ENCODE assay signal across 23 mouse cellular contexts in genomic region chr6:145272142-145272937, GRCm38 (mm10). TPM values are rescaled to one million over a fixed set of nuclear protein-coding genes. Genes with fewer than 3 reads are reported as not detected.
DNase-seq lines count a peak whose midpoint lies in the region; ATAC-seq and TF ChIP-seq lines count a peak whose summit lies in the region.
"Had no signal": no experiment of that assay in that cellular context is flagged by ENCODE, and none has a peak within 500 bp of the region (broad histone marks: within the 10 kb centered on the region; RNA-seq: fewer than 3 reads in every experiment).

No protein-coding gene starts in this region.

- H3K27ac ChIP-seq in liver, embryonic 14.5 days, result no peak overlapping the region
- no peak overlapping the region for H3K27ac ChIP-seq in lung, postnatal 0 days (ENCODE audit: low read length)
- peak overlapping the region; percentile 53 for H3K27ac ChIP-seq in MEL (ENCODE audit: control insufficient read depth, low read depth, low read length)
- H3K27ac ChIP-seq: embryonic facial prominence, embryonic 13.5 days; forebrain, embryonic 12.5 days; gastrocnemius, adult 2 months; heart, embryonic 10.5 days; hindbrain, embryonic 12.5 days had no signal

- TF ChIP-seq EP300 in liver, embryonic 14.5 days (IDR thresholded peaks at IDR 0.05; ENCODE audit: low read depth), result no peak
- no peak for TF ChIP-seq EP300 in lung, postnatal 0 days (IDR thresholded peaks at IDR 0.05)
- peak in 1 of 2 experiments; percentile 71 for TF ChIP-seq EP300 in MEL (IDR thresholded peaks at IDR 0.05; ENCODE audit: low read depth in 1 of 2, low read length in 2 of 2)

- no peak overlapping the region for H3K4me2 ChIP-seq in liver, embryonic 14.5 days (ENCODE audit: low read depth)
- no peak overlapping the region for H3K4me2 ChIP-seq in lung, postnatal 0 days (replicated peaks; ENCODE audit: low read depth, low read length)
- H3K4me2 ChIP-seq: embryonic facial prominence, embryonic 13.5 days; forebrain, embryonic 12.5 days; hindbrain, embryonic 12.5 days had no signal

- 40% methylated on average over 10 of the region's 10 CpGs for WGBS in liver, embryonic 14.5 days (ENCODE audit: insufficient replicate concordance)
- 50% methylated on average over 10 of the region's 10 CpGs for WGBS in lung, postnatal 0 days

- no peaks in the 10 kb centered on the region for H3K9me3 ChIP-seq in liver, embryonic 14.5 days (ENCODE audit: control insufficient read depth, low read length)
- no peaks in the 10 kb centered on the region for H3K9me3 ChIP-seq in lung, postnatal 0 days (ENCODE audit: low read length)
- H3K9me3 ChIP-seq in G1E (replicated peaks), result no peaks in the 10 kb centered on the region
- H3K9me3 ChIP-seq in MEL (replicated peaks; ENCODE audit: insufficient read depth, low read length), result no peaks in the 10 kb centered on the region
- H3K9me3 ChIP-seq: embryonic facial prominence, embryonic 13.5 days; forebrain, embryonic 12.5 days; heart, embryonic 10.5 days; hindbrain, embryonic 12.5 days had no signal

- DNase-seq in liver, embryonic 14.5 days (ENCODE audit: low read depth in 3 of 3, low spot score in 3 of 3), result peak in 2 of 3 experiments; percentile 13 to 24
- DNase-seq in liver (no peak), G1E (ENCODE audit: low spot score) (no peak), MEL (ENCODE audit: low read depth, low spot score) (peak; percentile 51)
- peak; percentile 52 for DNase-seq in lung, postnatal 0 days (ENCODE audit: low spot score)
- no peak for DNase-seq in lung, postnatal 14 days
- no peak for DNase-seq in kidney, adult 11 months
- no peak for DNase-seq in cerebellum, adult 8-10 months
- DNase-seq: adrenal gland, adult 8-10 months; adrenal gland, postnatal 36 days; cerebellum, adult 11-12 months; cerebellum, adult 9-11 months; cerebellum, postnatal 36 days; gastrocnemius, adult 2 months; gastrocnemius, postnatal 25 days; heart, postnatal 10 days; heart, postnatal 4 days had no signal

- no peak overlapping the region for H3K9ac ChIP-seq in liver, embryonic 14.5 days (replicated peaks)
- no peak overlapping the region for H3K9ac ChIP-seq in lung, postnatal 0 days (replicated peaks; ENCODE audit: low read depth)
- H3K9ac ChIP-seq in MEL (ENCODE audit: control insufficient read depth, low read depth, low read length, poor library complexity, severe bottlenecking), result no peak overlapping the region
- H3K9ac ChIP-seq: embryonic facial prominence, embryonic 13.5 days; forebrain, embryonic 12.5 days; hindbrain, embryonic 12.5 days had no signal

- TF ChIP-seq POLR2A in MEL (IDR thresholded peaks at IDR 0.05; ENCODE audit: control insufficient read depth in 1 of 2, insufficient read depth in 1 of 2, low read depth in 1 of 2, low read length in 2 of 2, poor library complexity in 1 of 2), result no peak

- no peaks in the 10 kb centered on the region for H3K27me3 ChIP-seq in liver, embryonic 14.5 days (ENCODE audit: control insufficient read depth, insufficient read depth, low read length)
- H3K27me3 ChIP-seq in lung, postnatal 0 days (replicated peaks; ENCODE audit: insufficient read depth, low read length), result no peaks in the 10 kb centered on the region
- no peaks in the 10 kb centered on the region for H3K27me3 ChIP-seq in G1E (ENCODE audit: insufficient read depth, low read length)
- H3K27me3 ChIP-seq in MEL (ENCODE audit: control insufficient read depth in 1 of 2, insufficient read depth in 2 of 2, low read length in 2 of 2), result no peaks in the 10 kb centered on the region
- H3K27me3 ChIP-seq: hindbrain, embryonic 12.5 days had no signal

- H3K4me3 ChIP-seq in liver, embryonic 14.5 days (ENCODE audit: insufficient read depth in 1 of 2, low read depth in 2 of 2, low read length in 2 of 2), result no peak overlapping the region
- no peak overlapping the region for H3K4me3 ChIP-seq in lung, postnatal 0 days (ENCODE audit: low read depth, low read length)
- H3K4me3 ChIP-seq in G1E (ENCODE audit: low read depth, low read length) (no peak overlapping the region), MEL (ENCODE audit: control insufficient read depth in 1 of 2, insufficient read depth in 1 of 2, low read depth in 2 of 2, low read length in 2 of 2) (no peak overlapping the region)
- H3K4me3 ChIP-seq: embryonic facial prominence, embryonic 13.5 days; forebrain, embryonic 12.5 days; gastrocnemius, adult 2 months; heart, embryonic 10.5 days; hindbrain, embryonic 12.5 days had no signal

- peaks cover 7 to 22% of the 10 kb centered on the region in 2 experiments for H3K4me1 ChIP-seq in liver, embryonic 14.5 days (replicated peaks; ENCODE audit: control insufficient read depth in 2 of 2, insufficient read depth in 2 of 2, low read length in 1 of 2)
- H3K4me1 ChIP-seq in lung, postnatal 0 days (ENCODE audit: insufficient read depth, low read depth, low read length), result no peaks in the 10 kb centered on the region
- H3K4me1 ChIP-seq in G1E (ENCODE audit: insufficient read depth, low read depth, low read length) (peaks cover 37% of the 10 kb centered on the region), MEL (ENCODE audit: control insufficient read depth in 1 of 2, insufficient read depth in 2 of 2, low read length in 2 of 2) (peaks cover 36 to 57% of the 10 kb centered on the region in 2 experiments)

- no peaks in the 10 kb centered on the region; the same call in 1 of the 2 replicates for H3K79me2 ChIP-seq in MEL (ENCODE audit: control insufficient read depth, insufficient read depth, low read length, poor library complexity)

- TF ChIP-seq CTCF in liver, embryonic 14.5 days (IDR thresholded peaks at IDR 0.05; ENCODE audit: low read depth), result no peak
- TF ChIP-seq CTCF in lung, postnatal 0 days (IDR thresholded peaks at IDR 0.05), result no peak
- TF ChIP-seq CTCF in G1E (IDR thresholded peaks at IDR 0.05; ENCODE audit: low read depth, low read length), result no peak
- TF ChIP-seq CTCF in MEL (IDR thresholded peaks at IDR 0.05 in 2 of 3, conservative IDR thresholded peaks at IDR 0.05 in 1 of 3; ENCODE audit: control insufficient read depth in 1 of 3, insufficient read depth in 1 of 3, low read depth in 2 of 3, low read length in 3 of 3, poor library complexity in 1 of 3, severe bottlenecking in 1 of 3), result no peak

- no peak for TF ChIP-seq RAD21 in MEL (IDR thresholded peaks at IDR 0.05; ENCODE audit: low read depth, low read length)

- 0 out of 2 replicates have a peak, but pooled peaks have one; percentile 42 for ATAC-seq in liver, embryonic 14.5 days (ENCODE audit: insufficient read depth)
- peak; percentile 52; the same call in 1 of the 2 replicates for ATAC-seq in lung, postnatal 0 days
- peak; percentile 17 for ATAC-seq in G1E (ENCODE audit: extremely low read depth, insufficient number of reproducible peaks, low FRiP score, poor library complexity, severe bottlenecking)
- ATAC-seq: forebrain, embryonic 16.5 days; hindbrain, embryonic 16.5 days had no signal

- no peaks in the 10 kb centered on the region for H3K36me3 ChIP-seq in liver, embryonic 14.5 days (replicated peaks; ENCODE audit: control insufficient read depth, insufficient read depth, low read depth)
- no peaks in the 10 kb centered on the region for H3K36me3 ChIP-seq in lung, postnatal 0 days (ENCODE audit: insufficient read depth, low read length)
- no peaks in the 10 kb centered on the region for H3K36me3 ChIP-seq in G1E (replicated peaks)
- peaks cover 0 to 46% of the 10 kb centered on the region in 2 experiments; a peak in 2 of 4 replicates for H3K36me3 ChIP-seq in MEL (ENCODE audit: control insufficient read depth in 1 of 2, insufficient read depth in 2 of 2, low read length in 2 of 2)
- H3K36me3 ChIP-seq: embryonic facial prominence, embryonic 13.5 days; forebrain, embryonic 12.5 days; heart, embryonic 10.5 days; hindbrain, embryonic 12.5 days had no signal

TF ChIP-seq in MEL, 35 proteins besides CTCF, POLR2A, EP300 and RAD21:
- no peak for TF ChIP-seq TBP (IDR thresholded peaks at IDR 0.05; ENCODE audit: low read depth, low read length)
- TF ChIP-seq TCF12 (IDR thresholded peaks at IDR 0.05; ENCODE audit: low read depth, low read length), result 0 out of 2 replicates have a peak, but pooled peaks have one; percentile 9
- TF ChIP-seq MAX (IDR thresholded peaks at IDR 0.05; ENCODE audit: low read length), result peak; percentile 82
- 0 out of 2 replicates have a peak, but pooled peaks have one; percentile 4 for TF ChIP-seq ETS1 (IDR thresholded peaks at IDR 0.05; ENCODE audit: low read depth, low read length)
- peak; percentile 77 for TF ChIP-seq USF1 (IDR thresholded peaks at IDR 0.05; ENCODE audit: low read depth, low read length)
- TF ChIP-seq TAL1 (IDR thresholded peaks at IDR 0.05; ENCODE audit: low read length), result peak; percentile 67
- no peak for TF ChIP-seq NELFE (IDR thresholded peaks at IDR 0.05; ENCODE audit: low read depth, low read length)

RNA-seq across cellular contexts. Expression of gene Kras, which starts 22.3 kb away (rescaled TPM):
- polyA plus RNA-seq in liver, embryonic 14.5 days (2012; rRNA removed), result 12.1 and 17.8 TPM in 2 replicates
- polyA plus RNA-seq in liver, embryonic 14.5 days (2014; fragmentation: Nextera tagmentation; extraction: Ambion mirVana), result 47.0 and 52.2 TPM in 2 replicates
- polyA plus RNA-seq in lung, postnatal 0 days (2015; fragmentation: Nextera tagmentation; extraction: Ambion mirVana), result 90.5 and 98.6 TPM in 2 replicates
- total RNA-seq in G1E (2014; fragmentation: Nextera tagmentation), result 44.8 and 52.3 TPM in 2 replicates
- total RNA-seq in G1E (2017), result 14.5 and 15.8 TPM in 2 replicates
- 27.2 and 45.7 TPM in 2 replicates for polyA plus RNA-seq in G1E (2012)
- total RNA-seq in MEL (2012; rRNA removed), result 15.6 and 15.9 TPM in 2 replicates
- 10 to 100 TPM in 1 of 2 experiments, not detected in 1; 44.3 TPM for polyA plus RNA-seq in MEL (2012; ENCODE audit: insufficient read depth in 1 of 2, insufficient read length in 2 of 2, low read depth in 1 of 2, low replicate concordance in 2 of 2, missing spikeins in 1 of 2)

Comparison
In these comparisons a context has a peak if more than half of its experiments do, and no peak if none do; other contexts are left out.
1. DNase-seq: peak in liver, embryonic 14.5 days (2 of 3), lung, postnatal 0 days (single experiment) and MEL (single experiment); none in liver (single experiment), lung, postnatal 14 days (single experiment), G1E (single experiment), kidney, adult 11 months (single experiment) and cerebellum, adult 8-10 months (single experiment).
2. Peak in every context shown above with its lines, with median percentiles within 50 percentile points of each other: ATAC-seq.